Mouse (Mus musculus): ENCODE data around the gene Mrgprf.

DNA sequence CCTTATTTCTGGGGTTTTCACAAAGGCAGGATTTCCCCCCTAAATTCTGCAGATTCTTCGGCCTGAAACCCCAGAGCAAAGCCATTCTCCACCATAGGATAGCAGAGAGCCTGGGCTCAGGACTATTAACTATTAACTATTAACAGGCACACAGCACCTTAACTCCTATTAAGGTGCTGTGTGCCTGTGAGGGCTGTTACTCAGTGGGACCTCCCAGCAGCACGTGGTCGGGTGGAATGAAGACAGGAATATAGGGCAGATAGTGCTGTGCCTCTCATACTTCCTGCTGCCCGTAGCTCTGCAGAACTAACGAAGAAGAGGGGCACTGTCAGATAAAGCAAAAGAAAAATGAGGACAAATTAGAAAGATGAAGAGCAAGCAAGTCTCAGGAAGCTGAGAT, 9.9 kb downstream of the Mrgprf start:
- no peak for TF ChIP-seq POLR2AphosphoS5 (IDR thresholded peaks at IDR 0.05; ENCODE audit: borderline replicate concordance, low read depth, low read length)
- no peak for TF ChIP-seq ETS1 (IDR thresholded peaks at IDR 0.05; ENCODE audit: low read depth, low read length)
- no peak for TF ChIP-seq USF1 (IDR thresholded peaks at IDR 0.05; ENCODE audit: low read depth, low read length)
- no peak for TF ChIP-seq CTCF (IDR thresholded peaks at IDR 0.05 in 2 of 3, conservative IDR thresholded peaks at IDR 0.05 in 1 of 3; ENCODE audit: control insufficient read depth in 1 of 3, insufficient read depth in 1 of 3, low read depth in 2 of 3, low read length in 3 of 3, poor library complexity in 1 of 3, severe bottlenecking in 1 of 3)
